Mouse (Mus musculus) midbrain, embryonic 15.5 days (tissue): ENCODE data around the gene AI837181. TPM values are rescaled to one million over a fixed set of nuclear protein-coding genes. Genes with fewer than 3 reads are reported as not detected.

Source experiments
- ATAC-seq: fragments of 200-750 bp; cut with Nextera tagmentation; replicated peaks from 2 replicates; pipeline ENCODE4 v1.8.0; 2017; ENCODE audit warnings: moderate TSS enrichment
- H3K27ac ChIP-seq: fragments of 300-500 bp; sonication (generic); 2 replicates; pipeline ENCODE4 v1.5.1; 2015; ENCODE audit warnings: mild to moderate bottlenecking, inconsistent platforms
- H3K27me3 ChIP-seq: fragments of 300-500 bp; sonication (generic); replicated peaks from 2 replicates; pipeline ENCODE4 v1.6.1; 2015; ENCODE audit warnings: inconsistent platforms
- H3K36me3 ChIP-seq: fragments of 300-500 bp; sonication (generic); replicated peaks from 2 replicates; pipeline ENCODE4 v1.6.1; 2015; ENCODE audit warnings: inconsistent platforms
- H3K4me1 ChIP-seq: fragments of 300-500 bp; sonication (generic); 2 replicates; pipeline ENCODE4 v1.6.1; 2015; ENCODE audit warnings: inconsistent platforms
- H3K4me2 ChIP-seq: fragments of 300-500 bp; sonication (generic); 2 replicates; pipeline ENCODE4 v1.6.1; 2015; ENCODE audit warnings: inconsistent platforms, mild to moderate bottlenecking, moderate library complexity
- H3K4me3 ChIP-seq: fragments of 300-500 bp; sonication (generic); 2 replicates; pipeline ENCODE4 v1.5.1; 2015; ENCODE audit warnings: mild to moderate bottlenecking, inconsistent platforms
- H3K9ac ChIP-seq: fragments of 300-500 bp; sonication (generic); 2 replicates; pipeline ENCODE4 v1.6.1; 2015; ENCODE audit warnings: mild to moderate bottlenecking, inconsistent platforms
- H3K9me3 ChIP-seq: fragments of 300-500 bp; sonication (generic); 2 replicates; pipeline ENCODE4 v1.6.1; 2016; ENCODE audit warnings: inconsistent platforms
- WGBS: fragments of 180-500 bp; shearing (Covaris S2); methylation state at CpG from one replicate; pipeline ENCODE4 v1.1.7; 2015; ENCODE audit warnings: mixed read lengths; 5-methylcytosine and 5-hydroxymethylcytosine counted together
- polyA plus RNA-seq: library from polyadenylated mRNA; unstranded; fragments of >200 nt; fragmentation: Nextera tagmentation; extraction: Ambion mirVana; gene quantifications from 2 replicates; pipeline ENCODE4 v1.2.1, GENCODE M21; 2015

AI837181 gene
- polyA plus RNA-seq, 1 experiment from 2014 or later, result 71.5 TPM

DNA sequence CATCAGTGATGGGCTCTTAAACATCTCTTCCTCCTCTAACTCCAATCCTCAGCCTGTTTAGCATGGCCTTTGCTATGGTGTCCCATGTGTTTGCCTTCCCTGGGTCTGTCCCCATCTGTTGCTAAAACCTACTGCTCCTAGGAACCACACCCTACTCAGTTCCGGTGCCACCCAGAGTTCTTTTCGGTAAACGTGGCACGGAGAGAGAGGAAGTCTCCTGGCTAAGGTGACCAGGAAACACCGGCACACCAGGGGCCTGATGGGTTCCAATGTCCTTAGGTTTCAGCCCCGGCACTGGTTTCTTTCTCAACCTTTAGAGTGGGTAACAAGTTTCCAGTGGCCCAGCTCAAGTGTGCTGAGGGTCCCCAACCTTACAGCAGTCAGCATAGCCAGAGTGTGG lies 4.4 kb upstream of the AI837181 start:
- no peaks in the 10 kb centered on the region for H3K27me3 ChIP-seq
- ATAC-seq, result no peak
- no peak overlapping the region for H3K4me3 ChIP-seq
- no peak overlapping the region for H3K4me2 ChIP-seq
- H3K27ac ChIP-seq, result no peak overlapping the region
- H3K4me1 ChIP-seq, result peaks cover 21% of the 10 kb centered on the region
- no peaks in the 10 kb centered on the region for H3K9me3 ChIP-seq
- 93% methylated on average over 6 of the region's 6 CpGs for whole genome bisulfite sequencing
- 0 out of 2 replicates have a peak, but pooled peaks cover 4% of the 10 kb centered on the region for H3K36me3 ChIP-seq
- no peak overlapping the region for H3K9ac ChIP-seq

- Histone ChIP-seq H3K4me1 (peaks cover 33% of the 10 kb centered on the region), H3K36me3 (peaks cover 11% of the 10 kb centered on the region; the same call in 1 of the 2 replicates), H3K27me3 (no peaks in the 10 kb centered on the region), H3K4me2 (no peak overlapping the region), H3K9me3 (no peaks in the 10 kb centered on the region), H3K27ac (no peak overlapping the region), H3K4me3 (no peak overlapping the region), H3K9ac (no peak overlapping the region)
- no peak for ATAC-seq
- WGBS, result 89% methylated on average over 5 of the region's 5 CpGs
Observed at GRCm38 (mm10) chr19:5421784-5422183, 3.2 kb upstream of the AI837181 start.

DNA sequence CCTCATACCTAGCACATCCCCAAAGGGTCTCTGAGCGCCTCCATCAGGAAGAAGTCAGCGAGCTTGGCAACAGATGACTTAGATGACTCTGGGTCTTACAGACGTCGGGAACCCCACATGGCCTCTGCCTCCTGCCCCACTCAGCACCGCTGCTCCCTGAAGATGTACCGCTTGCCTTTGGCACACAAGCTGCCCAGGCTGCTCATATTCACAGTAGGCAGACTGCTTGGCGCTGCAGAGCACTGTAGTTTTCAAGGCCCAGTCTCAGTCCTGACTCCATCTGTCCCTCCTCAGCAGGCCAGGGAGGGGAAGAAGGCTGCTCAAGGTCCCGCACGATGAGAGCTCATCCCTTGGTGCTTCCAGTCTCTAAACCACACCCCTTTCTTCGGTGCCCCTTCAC lies 2.7 kb upstream of the AI837181 start:
- whole genome bisulfite sequencing, result 85% methylated on average over 10 of the region's 10 CpGs
- H3K9me3 ChIP-seq, result no peaks in the 10 kb centered on the region
- H3K27me3 ChIP-seq, result no peaks in the 10 kb centered on the region
- no peak overlapping the region for H3K4me3 ChIP-seq
- no peak overlapping the region for H3K9ac ChIP-seq
- H3K27ac ChIP-seq, result no peak overlapping the region
- no peak overlapping the region for H3K4me2 ChIP-seq
- H3K4me1 ChIP-seq, result peaks cover 38% of the 10 kb centered on the region
- peaks cover 14% of the 10 kb centered on the region; the same call in 1 of the 2 replicates for H3K36me3 ChIP-seq
- no peak for ATAC-seq

- peaks cover 39% of the 10 kb centered on the region for H3K4me1 ChIP-seq
- H3K4me2 ChIP-seq, result peak overlapping the region; percentile 84
- no peak overlapping the region for H3K27ac ChIP-seq
- no peaks in the 10 kb centered on the region for H3K27me3 ChIP-seq
- H3K9ac ChIP-seq, result peak overlapping the region; percentile 85; the same call in 1 of the 2 replicates
- H3K9me3 ChIP-seq, result no peaks in the 10 kb centered on the region
- H3K4me3 ChIP-seq, result peak overlapping the region; percentile 64
- ATAC-seq, result no peak
- WGBS, result 65% methylated on average over 9 of the region's 9 CpGs
- peaks cover 14% of the 10 kb centered on the region; the same call in 1 of the 2 replicates for H3K36me3 ChIP-seq
Observed at GRCm38 (mm10) chr19:5422895-5423443, 2.0 kb upstream of the AI837181 start.

- ATAC-seq, result no peak
- Histone ChIP-seq H3K27me3 (no peaks in the 10 kb centered on the region), H3K9ac (peak overlapping the region; percentile 85), H3K27ac (peak overlapping the region; percentile 88), H3K4me2 (peak overlapping the region; percentile 84), H3K4me1 (peaks cover 39% of the 10 kb centered on the region), H3K36me3 (peaks cover 14% of the 10 kb centered on the region; the same call in 1 of the 2 replicates), H3K9me3 (no peaks in the 10 kb centered on the region), H3K4me3 (peak overlapping the region; percentile 64)
- WGBS, result 68% methylated on average over 12 of the region's 12 CpGs
Observed at GRCm38 (mm10) chr19:5423561-5423960, 1.4 kb upstream of the AI837181 start.

DNA sequence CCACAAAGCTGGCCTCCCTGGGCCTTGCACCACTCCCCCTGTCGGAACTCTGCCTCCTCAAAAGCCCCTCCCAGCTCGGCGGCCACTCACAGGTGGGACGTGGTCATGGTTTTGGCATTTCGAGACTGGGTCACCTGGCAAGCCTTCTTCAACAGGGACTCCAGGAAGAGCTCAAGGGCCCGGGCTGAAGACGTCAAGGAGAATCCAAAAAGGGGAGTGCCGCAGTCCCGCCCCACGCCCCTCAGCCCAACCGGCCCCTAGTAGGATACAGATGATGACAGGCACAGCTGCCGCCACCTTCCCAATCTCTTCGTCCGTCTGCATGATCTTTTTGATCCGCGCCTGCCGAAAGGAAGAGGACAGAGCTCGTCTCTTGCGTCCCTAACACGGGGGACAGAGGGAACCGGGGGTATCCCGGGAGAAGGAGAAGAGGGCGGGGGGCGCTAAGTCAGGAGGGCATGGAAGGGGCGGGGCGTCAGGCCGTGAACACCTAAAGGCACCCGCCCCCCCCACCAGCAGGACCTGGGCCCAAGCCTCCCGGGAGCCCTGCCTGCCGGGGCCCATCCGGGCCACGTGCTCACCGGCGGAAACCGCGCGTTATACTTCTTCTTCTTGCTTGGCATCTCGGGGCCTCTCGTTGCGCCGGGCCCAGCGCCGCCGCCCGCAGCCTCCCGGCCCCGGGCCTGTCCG lies 707 bp upstream of the AI837181 start:
- Histone ChIP-seq H3K4me2 (peak overlapping the region; percentile 84), H3K9me3 (no peaks in the 10 kb centered on the region), H3K9ac (peak overlapping the region; percentile 85), H3K4me1 (peaks cover 39% of the 10 kb centered on the region), H3K4me3 (peak overlapping the region; percentile 64), H3K36me3 (peaks cover 14% of the 10 kb centered on the region; the same call in 1 of the 2 replicates), H3K27ac (peak overlapping the region; percentile 88), H3K27me3 (no peaks in the 10 kb centered on the region)
- whole genome bisulfite sequencing, result under 1% methylated on average over 44 of the region's 48 CpGs
- ATAC-seq, result peak; percentile 48

DNA sequence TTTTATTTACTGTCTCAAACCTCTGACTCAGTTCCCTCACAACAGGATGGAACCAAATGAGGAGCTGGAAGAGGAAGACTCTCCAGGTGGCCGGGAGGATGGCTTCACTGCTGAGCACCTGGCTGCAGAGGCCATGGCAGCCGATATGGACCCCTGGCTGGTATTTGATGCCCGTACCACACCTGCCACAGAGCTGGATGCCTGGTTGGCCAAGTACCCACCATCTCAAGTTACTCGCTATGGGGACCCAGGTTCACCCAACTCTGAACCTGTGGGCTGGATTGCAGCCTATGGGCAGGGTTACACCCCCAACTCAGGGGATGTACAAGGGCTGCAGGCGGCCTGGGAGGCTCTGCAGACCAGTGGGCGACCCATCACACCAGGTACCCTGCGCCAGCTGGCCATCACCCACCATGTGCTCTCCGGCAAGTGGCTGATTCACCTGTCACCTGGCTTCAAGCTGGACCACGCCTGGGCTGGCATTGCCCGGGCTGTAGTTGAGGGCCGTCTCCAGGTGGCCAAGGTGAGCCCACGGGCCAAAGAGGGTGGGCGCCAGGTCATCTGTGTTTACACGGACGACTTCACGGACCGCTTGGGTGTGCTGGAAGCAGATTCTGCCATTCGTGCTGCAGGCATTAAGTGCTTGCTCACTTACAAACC lies 1.1 kb downstream of the AI837181 start:
- peak overlapping the region; percentile 64 for H3K4me3 ChIP-seq
- peak overlapping the region; percentile 85 for H3K9ac ChIP-seq
- 89% methylated on average over 18 of the region's 18 CpGs for WGBS
- no peaks in the 10 kb centered on the region for H3K27me3 ChIP-seq
- no peaks in the 10 kb centered on the region for H3K9me3 ChIP-seq
- H3K27ac ChIP-seq, result peak overlapping the region; percentile 88
- H3K4me1 ChIP-seq, result peaks cover 39% of the 10 kb centered on the region
- H3K36me3 ChIP-seq, result peaks cover 10% of the 10 kb centered on the region; the same call in 1 of the 2 replicates
- peak overlapping the region; percentile 84 for H3K4me2 ChIP-seq
- ATAC-seq, result no peak

- Histone ChIP-seq H3K4me1 (peaks cover 39% of the 10 kb centered on the region), H3K27ac (no peak overlapping the region), H3K9me3 (no peaks in the 10 kb centered on the region), H3K4me2 (peak overlapping the region; percentile 84; the same call in 1 of the 2 replicates), H3K27me3 (no peaks in the 10 kb centered on the region), H3K36me3 (peaks cover 10% of the 10 kb centered on the region; the same call in 1 of the 2 replicates), H3K9ac (no peak overlapping the region), H3K4me3 (peak overlapping the region; percentile 64; the same call in 1 of the 2 replicates)
- whole genome bisulfite sequencing, result 93% methylated on average over 13 of the region's 13 CpGs
- ATAC-seq, result no peak
Observed at GRCm38 (mm10) chr19:5426640-5427290, 1.8 kb downstream of the AI837181 start.

DNA sequence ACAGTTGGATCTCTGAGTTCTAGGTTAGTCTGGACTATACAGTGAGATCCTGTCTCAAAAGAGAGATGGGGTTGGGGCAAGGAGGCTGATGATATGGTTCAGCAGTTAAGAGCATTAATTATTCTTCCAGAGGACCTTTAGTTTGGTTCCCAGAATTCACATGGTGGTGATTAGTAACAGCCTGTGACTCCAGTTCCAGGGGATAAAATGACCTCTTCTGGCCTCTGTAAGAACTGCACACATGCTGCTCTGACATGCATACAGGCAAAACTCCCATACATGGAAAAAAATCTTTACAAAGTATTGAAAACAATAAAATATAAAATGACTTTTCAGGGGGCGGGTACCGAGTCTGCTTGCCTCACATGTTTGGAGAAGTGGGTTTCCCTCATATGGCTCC lies 3.1 kb downstream of the AI837181 start:
- ATAC-seq, result no peak
- WGBS, result 94% methylated on average over 2 of the region's 2 CpGs
- no peak overlapping the region for H3K9ac ChIP-seq

GRCm38 (mm10) chr19:5429219-5429618 lies 4.3 kb downstream of the AI837181 start:
- no peak overlapping the region for H3K27ac ChIP-seq
- peaks cover 10% of the 10 kb centered on the region; the same call in 1 of the 2 replicates for H3K36me3 ChIP-seq
- H3K4me3 ChIP-seq, result no peak overlapping the region
- no peak for ATAC-seq
- peaks cover 30% of the 10 kb centered on the region for H3K4me1 ChIP-seq
- H3K27me3 ChIP-seq, result no peaks in the 10 kb centered on the region
- H3K4me2 ChIP-seq, result no peak overlapping the region
- WGBS, result 88% methylated on average over 4 of the region's 4 CpGs
- no peaks in the 10 kb centered on the region for H3K9me3 ChIP-seq
- no peak overlapping the region for H3K9ac ChIP-seq

More for the DNA sequence above, 3.1 kb downstream of the AI837181 start:
- H3K4me2 ChIP-seq, result no peak overlapping the region
- no peak overlapping the region for H3K4me3 ChIP-seq
- no peak overlapping the region for H3K27ac ChIP-seq
- H3K27me3 ChIP-seq, result no peaks in the 10 kb centered on the region
- H3K9me3 ChIP-seq, result no peaks in the 10 kb centered on the region
- H3K36me3 ChIP-seq, result peaks cover 10% of the 10 kb centered on the region; the same call in 1 of the 2 replicates
- H3K4me1 ChIP-seq, result peaks cover 30% of the 10 kb centered on the region

- peaks cover 30% of the 10 kb centered on the region for H3K4me1 ChIP-seq
- ATAC-seq, result no peak
- no peak overlapping the region for H3K27ac ChIP-seq
- peaks cover 10% of the 10 kb centered on the region; the same call in 1 of the 2 replicates for H3K36me3 ChIP-seq
- H3K27me3 ChIP-seq, result no peaks in the 10 kb centered on the region
- no peaks in the 10 kb centered on the region for H3K9me3 ChIP-seq
- H3K9ac ChIP-seq, result no peak overlapping the region
- no peak overlapping the region for H3K4me3 ChIP-seq
- no peak overlapping the region for H3K4me2 ChIP-seq
- WGBS, result 76% methylated on average over 8 of the region's 8 CpGs
Observed at GRCm38 (mm10) chr19:5429806-5430205, 4.9 kb downstream of the AI837181 start.

DNA sequence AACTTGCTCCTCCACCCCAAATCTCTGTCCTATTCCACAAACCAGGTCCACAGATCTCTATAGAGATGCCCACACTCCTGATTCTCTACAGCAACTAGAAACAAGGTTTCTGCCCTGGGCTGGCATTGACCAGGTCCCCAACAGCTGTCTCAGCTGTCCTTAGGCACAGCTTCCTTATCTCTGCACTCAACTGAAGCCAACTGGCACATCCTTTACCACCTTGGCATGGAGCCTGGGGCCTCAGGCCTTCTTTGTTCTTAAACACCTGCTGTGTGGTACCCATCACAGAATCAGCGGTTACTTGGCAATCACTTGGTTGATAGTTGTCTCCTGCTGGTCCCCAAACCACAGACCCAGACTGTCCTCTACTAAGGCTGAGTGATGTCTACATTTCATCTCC lies 5.5 kb downstream of the AI837181 start:
- Histone ChIP-seq H3K4me1 (peaks cover 30% of the 10 kb centered on the region), H3K9ac (no peak overlapping the region), H3K4me3 (no peak overlapping the region), H3K27me3 (no peaks in the 10 kb centered on the region), H3K9me3 (no peaks in the 10 kb centered on the region), H3K27ac (no peak overlapping the region), H3K36me3 (peaks cover 10% of the 10 kb centered on the region; the same call in 1 of the 2 replicates), H3K4me2 (no peak overlapping the region)
- no peak for ATAC-seq
- WGBS, result 84% methylated on average over 1 of the region's 1 CpGs
